Mouse (Mus musculus) thymus, adult 18-20 months (tissue): Measurements from ENCODE around the gene Ccdc62.

Experiments used
- DNase-seq, 2 experiments: peaks; one replicate each; pipeline ENCODE4 v3.0.0; 2022; ENCODE audit warnings: mixed read lengths in 2 of 2

Ccdc62 gene

DNA sequence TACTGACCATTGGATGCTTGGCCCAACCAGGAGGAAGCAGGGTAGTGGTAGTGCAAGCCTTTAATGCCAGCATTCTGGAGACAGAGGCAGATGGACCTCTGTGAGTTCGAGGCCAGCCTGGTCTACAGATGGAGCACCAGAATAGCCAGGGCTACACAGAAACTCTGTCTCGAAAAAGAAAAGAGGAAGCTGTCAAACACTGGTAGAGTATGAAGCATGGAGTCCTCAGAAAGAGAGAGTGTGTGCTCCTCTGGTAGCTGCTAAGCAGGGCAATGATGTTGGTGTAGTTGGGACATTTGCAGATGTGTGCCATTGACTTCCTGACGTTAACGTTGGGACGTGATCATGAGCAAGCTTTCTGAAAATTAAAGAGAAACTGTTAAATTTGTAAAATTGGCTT, 8.0 kb downstream of the Ccdc62 start:
- no peak for DNase-seq

DNA sequence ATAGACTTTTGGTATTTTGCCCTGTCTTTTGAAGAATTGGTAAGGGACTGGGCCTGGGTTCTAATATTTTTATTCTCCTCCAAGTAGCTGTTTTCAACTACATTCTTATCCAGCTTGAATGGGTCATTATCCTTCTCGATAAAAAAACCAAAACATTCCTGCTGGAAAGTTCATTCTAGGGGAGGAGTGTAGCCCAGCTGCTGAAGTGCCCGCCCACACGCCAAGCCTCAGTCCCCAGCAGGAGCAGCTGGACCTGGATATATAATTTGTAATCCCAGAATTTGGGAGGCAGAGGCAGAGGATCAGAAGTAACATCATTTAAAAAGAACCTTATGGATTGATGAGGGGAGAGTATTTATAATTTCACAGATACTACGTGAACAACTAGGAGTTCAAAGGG, 16.1 kb downstream of the Ccdc62 start:
- no peak for DNase-seq

DNA sequence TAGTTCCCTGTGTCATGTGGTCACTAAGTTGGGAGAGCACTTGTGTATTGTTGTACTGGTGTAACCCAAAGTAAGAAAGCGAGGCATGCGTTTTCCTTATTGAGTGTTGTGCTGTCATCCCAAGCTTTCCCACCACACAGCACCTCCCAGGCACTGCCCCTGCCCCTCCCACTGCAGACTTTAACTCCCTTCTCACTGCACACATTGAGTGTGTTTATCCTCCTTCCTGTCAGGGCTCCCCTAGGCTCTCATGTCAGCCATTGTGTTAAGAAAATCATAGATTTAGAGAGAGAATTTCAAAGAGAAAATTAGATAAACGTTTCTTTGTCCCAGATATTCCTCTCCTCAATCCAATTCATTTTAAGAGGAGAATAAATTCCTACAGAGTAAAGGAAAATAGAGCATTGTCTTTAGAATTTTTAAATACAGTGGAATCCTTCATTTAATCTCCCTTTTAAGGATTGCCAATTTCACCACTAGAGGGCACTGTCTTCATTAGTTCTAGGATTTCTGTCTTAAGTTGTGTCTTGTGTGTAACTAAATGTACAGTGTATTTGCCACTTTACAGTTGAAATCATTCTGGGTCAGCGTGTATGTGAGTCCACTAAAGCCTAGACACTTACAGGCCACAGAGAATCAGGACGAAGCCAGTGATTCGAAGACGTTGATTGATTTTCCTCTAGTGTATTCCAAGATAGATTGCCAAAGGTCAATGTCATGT, 16.7 kb downstream of the Ccdc62 start:
- no peak for DNase-seq

DNA sequence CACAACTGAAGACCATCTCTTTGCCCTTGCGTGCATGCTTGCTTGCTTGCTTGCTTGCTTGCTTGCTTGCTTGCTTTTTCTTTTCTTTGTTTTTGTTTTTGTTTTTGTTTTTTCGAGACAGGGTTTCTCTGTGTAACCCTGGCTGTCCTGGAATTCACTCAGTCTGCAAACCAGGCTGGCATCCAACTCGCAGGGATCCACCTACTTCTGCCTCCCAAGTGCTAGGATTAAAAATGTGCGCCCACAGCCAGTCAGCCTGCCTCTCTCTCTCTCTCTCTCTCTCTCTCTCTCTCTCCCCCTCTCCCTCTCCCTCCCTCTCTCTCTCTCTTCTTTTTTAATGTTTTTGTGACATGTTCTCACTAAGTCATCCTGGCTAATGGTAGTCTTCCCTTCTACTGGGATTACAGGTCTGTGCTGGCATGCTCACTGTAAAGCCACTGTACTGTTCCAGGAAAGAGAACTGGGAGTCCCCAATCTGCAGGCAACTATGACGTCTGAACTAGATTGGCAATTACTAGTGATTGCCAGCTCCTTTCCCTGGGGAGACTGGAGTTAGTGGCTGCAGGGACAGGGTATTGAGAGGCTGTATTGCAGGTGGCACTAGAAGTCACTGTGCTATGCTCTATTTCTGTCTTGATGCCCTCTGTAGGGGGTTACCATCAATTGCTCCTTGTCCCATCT, 22.0 kb downstream of the Ccdc62 start:
- DNase-seq: no peak

DNA sequence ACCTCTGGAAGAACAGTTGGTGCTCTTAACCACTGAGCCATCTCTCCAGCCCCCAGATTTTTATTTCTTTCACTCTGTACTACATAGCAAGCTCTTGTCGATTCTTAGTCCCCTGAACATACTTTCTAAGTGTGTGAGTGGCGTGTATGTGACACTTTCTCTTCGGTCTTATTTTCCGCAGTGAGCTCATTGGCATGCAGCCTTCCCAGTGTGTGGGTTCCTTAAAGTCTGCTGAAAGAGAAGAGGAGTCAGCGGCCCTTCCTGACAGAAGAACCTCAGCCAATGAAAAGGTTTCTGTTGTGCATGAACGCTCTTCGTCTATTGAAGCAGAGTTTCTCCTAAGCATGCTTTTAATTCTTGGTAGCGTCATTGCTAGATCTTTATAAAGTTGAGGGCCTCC, 26.7 kb downstream of the Ccdc62 start:
- DNase-seq: no peak

DNA sequence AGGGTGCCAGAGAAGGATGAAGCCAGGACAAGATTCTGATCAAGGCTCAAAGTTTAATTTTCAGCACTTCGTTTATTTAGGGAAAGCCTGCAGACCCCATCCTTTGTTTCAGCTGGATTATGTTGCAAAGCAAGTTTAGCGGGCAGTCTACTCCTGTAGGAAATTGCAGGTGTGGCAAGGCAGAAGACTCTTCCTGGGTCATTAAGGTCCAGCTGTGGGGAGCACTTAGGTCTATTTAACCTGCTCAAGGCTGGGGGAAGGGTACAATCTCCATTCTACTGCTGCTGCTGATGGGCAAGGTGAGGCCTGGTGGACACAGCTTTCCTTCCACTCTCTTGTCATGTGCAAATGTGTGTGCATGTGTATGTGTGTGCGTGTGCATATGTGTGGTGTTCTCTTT, 28.5 kb downstream of the Ccdc62 start:
- DNase-seq: no peak

DNA sequence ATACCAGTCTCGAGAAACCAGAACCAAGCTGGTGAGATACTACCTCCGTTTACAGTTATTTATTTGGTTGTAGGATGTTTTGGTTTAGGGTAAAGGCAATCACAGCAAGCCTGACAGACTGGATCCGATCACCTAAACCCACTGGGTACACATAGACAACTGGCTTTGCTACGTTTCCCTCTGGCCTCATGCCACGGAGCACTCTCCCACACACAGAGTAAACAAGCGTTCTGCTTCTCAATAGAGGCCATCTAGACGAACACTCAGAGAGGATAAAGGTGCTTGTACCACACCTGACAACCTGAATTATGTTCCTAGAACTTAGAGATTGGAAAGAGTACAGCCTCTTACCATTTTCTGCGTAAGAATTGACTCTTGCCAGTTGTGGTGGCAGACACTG, 29.6 kb downstream of the Ccdc62 start:
- DNase-seq: no peak

DNA sequence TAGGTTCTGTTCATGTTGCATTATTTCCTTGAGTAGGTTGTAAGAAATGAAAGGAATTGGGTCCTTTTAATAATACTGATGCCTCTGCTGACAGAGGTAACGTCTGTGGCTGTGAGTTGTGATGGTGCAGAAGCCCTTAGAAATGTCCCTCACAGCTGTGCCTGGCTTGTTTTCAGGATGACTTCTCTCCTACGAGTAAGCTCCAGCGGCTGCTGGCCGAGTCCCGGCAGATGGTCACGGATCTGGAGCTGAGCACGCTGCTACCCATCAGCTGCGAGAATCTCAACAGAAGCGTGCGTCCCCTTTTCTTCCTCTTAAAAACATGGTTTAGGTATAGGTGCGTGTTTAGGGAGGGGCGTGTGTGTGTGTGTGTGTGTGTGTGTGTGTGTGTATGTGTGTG, 30.6 kb downstream of the Ccdc62 start:
- DNase-seq: no peak

DNA sequence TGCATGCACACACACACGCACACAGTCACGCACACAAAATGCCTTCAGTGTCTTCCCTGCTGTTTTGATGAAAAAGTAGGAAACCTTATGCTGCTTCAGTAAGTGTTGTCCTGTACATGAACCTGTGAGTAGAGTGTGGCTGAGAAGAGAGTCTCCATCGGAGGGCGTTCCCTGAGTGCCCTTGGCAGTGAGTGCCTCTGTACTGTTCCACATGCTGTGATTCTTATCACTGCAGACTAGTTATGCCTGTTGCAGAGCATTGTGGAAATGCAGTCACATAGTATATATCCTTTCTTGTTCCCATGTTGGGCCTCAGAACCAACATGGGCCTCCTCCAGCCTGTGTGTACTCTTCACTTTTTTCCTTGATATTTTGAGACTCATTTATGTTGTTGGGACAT, 33.7 kb downstream of the Ccdc62 start:
- no peak for DNase-seq

DNA sequence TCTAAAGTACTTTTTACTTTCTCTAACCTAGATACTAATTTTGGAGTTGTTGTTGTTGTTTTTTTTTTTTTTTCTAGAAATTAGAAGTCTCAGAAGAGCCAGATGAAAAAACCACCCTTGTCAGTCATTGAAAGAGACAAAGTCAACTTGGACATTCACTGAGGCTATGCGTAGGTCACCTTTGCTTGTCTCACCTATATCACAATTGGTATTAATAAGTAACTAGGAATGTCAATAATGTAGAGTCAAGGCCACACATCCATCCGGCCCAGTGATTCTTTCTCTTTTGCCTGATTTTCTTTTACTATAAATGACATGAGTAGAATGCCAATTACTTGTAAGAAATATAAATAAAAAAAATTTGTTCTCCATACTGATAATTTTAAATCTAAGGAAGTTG, 36.3 kb downstream of the Ccdc62 start:
- no peak for DNase-seq

DNA sequence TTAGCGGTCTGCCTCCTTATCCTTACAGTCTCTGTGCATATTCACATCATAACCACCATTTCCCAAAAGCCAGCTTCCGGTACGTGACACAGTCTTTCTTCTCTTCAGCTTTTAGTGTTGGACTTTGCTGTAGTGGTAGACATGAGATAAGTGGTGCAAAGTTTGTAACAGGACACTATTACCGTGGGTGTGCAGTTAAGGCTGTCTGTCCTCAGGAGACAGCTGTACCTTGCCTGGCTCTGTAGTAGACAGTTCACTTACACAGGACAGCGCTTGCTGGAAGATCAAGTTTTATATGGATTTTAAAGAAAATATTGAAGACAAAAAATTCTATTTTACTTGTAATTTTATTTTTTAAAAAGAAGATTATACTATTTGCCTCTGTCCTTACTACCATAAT, 38.0 kb downstream of the Ccdc62 start:
- no peak for DNase-seq

DNA sequence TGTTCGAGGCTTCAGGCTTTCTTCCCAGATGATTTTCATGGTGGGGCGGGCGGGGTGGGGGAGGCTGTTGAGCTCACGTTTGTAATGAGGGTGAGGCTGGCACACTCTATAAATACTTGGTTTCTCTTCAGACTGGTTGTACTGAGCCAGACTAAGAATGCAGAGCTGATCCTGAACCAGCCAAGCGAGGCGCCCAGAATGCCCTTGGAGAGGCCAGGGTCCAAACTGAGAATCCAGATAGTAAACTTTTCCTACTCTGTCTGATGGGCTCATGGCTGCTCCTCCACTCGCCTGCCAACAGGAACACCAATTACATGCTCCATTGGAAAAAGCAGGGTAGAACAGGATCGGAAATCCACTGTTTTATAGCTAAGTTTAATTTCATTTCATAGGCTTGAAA, 38.7 kb downstream of the Ccdc62 start:
- DNase-seq: no peak

DNA sequence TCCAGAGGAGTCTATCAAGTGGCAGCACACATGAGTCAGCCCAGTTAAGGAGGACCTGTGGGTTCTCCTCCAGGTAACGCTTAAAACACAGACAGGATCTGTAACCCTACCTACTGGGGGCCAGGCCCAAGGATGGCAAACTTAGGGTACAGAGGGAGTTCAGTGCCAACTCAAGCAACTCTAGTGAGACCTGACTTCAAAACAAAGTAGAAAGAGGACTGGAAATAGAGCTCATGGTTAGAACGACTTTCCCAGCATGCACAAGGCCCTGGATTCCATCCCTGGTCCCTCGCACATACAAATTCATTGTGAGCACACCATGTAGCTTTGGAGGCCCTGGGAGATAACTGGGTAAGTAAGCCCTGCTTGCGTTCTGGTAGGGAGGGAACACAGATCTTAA, 40.1 kb downstream of the Ccdc62 start:
- no peak for DNase-seq

DNA sequence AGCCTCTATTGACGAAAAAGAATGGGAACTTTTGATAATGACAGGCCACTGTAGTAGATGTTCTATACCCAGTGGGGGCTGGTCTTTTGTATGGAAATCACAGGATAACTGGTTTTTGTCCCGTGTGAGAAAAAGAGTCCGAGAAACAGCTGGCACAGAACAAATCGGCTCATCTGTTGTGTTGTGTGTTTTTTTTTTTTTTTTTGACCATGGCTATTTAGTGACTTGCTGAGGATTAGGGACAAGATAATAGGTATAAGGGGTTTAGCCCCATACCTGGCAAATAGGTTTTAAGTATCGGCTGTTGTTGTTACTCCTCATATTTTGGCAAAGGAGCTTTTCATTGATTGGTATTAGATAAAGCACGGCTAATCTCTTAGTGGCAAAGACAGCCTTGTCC, 42.0 kb downstream of the Ccdc62 start:
- no peak for DNase-seq

DNA sequence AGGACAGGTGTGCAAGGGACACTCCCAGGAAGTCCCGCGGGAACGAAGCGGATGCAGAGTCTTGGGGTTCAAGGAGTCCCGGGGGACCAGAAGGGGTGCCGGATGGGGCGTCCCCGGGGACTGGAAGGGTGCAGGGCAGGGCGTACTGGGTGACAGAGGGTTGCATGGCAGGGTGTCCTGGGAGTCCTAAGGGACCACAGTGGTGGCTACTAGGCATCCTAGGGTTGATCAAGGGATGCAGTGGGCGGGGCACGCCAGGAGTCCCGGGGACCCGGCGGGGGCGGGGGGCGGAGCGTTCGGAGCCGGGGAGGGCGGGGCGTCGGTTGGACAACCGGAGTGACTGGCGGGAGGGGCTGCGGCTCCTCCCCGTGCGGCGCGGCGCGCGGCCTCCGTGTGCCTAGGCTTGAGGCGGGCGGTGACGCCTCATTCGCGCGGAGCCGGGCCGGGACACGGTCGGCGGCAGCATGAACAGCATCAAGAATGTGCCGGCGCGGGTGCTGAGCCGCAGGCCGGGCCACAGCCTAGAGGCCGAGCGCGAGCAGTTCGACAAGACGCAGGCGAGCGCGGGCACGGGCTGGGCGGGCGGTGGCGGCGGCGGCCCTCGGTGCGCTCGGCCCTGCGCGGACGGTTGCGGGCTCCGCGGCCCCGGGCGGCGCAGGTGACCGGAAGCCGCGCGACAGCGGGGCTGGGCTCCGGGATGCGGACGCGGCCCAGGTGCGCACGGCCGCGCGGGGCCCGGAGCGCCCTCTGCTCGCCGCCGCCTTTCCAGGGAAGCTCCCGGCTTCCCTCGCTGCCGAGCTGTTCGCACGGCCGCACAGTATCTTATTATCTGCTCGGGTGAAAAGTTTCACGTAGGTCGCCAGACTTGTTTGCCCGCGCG, 43.1 kb downstream of the Ccdc62 start, which contains the start of gene Hip1r:
Gene Hip1r, plus strand, starts transcription at position 330 of the 880 bp plus-strand sequence.
- peak; percentile 50 to 72 for DNase-seq

DNA sequence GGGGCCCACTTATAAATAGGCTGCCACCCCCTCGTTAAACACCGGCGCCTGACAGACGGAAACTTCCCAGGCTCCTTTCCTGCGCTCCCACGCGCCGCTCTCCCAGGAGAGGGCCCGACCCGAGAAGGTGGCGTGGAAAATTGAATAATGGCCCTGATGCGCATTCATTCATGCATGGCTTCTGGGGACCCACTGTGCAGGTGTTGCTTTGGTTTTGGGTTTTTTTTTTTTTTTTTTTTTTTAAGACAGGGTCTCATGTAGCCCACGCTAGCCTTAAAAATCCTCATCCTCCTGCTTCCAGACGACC, 43.7 kb downstream of the Ccdc62 start:
- DNase-seq: no peak

DNA sequence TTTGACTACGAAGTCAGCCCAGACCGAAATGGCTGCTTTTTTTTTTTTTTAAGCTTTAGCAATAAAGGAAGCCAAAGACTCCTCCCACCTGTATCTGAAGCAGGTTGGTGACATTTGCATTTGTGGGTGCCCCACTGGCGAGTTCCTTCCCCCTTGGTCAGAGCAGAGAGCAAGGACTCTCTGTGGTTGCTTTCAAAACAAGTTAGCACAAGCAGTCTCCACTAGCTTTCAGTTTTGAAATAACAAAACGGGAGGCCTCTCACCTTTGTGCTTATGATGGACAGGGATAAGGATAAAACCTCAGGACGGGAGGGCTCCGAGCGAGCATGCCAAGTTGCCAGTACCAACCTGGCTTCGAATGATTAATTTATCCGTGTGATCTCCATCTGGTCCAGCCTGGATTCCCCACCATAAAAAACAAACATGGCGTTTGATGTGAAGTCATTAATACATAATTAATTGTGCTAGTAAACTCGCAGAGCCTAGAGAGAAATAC, 44.2 kb downstream of the Ccdc62 start:
- peak in 1 of 2 experiments; percentile 39 for DNase-seq

DNA sequence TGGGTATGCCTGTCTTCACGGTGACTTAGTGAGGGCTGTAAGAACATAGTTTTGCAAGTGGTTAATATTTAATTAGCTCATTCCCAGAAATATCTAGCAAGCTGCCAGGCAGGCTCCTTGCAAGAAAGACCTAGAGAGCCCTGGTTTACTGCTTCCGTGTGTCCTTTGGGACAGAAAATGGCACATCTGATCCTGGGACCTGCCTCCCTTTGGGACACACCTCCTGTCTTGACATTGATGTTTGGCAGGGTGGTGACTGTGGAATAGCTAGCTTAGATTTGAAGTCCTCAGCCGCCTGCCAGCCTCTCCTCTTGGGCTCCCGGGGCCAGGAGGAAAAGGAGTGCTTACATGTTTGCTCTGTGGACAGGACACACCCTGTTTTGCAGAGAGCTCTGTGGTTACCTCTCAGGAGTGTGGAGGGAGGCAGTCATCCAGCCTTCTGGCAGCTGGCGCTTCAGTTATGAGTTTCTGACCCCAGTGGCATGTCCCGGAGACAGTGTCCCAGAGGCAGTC, 45.2 kb downstream of the Ccdc62 start:
- DNase-seq: no peak

DNA sequence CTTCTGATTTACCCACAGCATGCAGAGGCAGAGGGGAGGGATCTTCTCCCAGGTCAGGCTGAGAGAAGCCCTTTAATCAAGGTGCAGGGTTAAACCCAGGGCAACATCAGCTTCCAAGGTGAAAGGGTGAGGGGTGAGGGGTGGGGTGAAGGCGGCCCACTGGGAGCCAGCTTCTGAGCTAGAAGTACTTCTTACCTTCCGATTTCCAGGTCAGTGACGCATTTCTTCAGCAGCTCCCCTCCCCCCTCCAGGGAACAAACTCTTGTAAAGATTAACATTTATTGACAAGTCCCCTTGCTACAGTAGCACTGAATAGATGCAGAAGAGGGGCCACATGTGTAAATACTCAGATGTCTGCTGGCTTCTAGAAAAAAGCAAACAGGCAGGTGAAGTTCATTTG, 46.8 kb downstream of the Ccdc62 start:
- no peak for DNase-seq

DNA sequence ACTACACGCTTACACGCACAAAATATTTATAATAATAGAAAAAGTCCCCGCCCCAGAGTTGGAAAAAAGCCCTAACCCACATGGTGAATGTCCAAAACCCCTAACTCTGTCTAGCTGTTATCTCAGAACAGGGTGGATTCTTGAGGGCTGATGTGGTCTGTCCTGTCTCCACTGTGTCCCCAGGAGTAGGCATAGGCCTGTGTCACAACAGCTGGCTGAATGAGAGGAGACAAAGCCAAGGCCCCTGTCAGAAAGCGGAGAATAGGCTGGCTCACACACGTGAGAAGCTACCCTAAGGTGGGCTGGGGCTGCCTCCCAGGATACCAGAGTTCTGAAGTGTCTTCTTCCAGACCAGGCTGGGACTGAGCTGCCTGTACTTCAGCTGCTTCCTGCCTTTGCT, 47.7 kb downstream of the Ccdc62 start:
- DNase-seq: no peak

DNA sequence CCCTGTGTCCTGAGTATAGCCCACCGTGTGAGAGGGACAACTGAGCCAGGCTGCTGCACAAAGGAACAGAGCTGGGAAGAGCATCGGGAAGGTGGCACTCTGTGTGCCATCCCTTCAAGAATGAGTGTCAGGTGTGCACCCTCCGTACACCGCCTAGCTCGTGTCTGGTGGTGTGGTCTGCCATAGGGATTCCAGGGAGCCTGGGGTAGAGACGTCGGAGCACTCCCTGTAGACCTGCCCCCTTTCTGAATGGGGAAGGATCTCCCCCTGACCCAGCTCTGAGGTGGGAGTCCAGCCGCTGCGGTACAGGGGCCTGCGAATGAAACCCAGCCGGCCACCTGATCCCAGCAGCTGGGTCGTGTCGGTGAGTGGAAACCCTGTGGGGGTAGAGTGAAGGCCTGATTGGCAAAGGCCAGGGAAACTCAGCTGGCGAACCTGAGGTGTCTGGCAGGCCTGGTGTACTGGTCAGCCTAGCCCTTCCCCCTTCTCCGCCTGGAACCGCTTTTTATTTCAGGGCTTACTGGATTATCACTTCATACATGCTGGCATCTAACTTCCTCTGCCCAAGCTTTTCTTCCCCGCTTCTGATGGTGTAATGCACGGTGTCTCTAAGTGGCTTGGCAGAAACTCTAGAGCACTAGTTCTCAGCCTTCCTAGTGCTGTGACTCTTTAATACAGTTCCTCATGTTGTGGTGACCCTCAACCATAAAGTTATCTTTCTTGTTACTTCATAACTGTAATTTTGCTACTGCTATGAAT, 48.9 kb downstream of the Ccdc62 start:
- no peak for DNase-seq

DNA sequence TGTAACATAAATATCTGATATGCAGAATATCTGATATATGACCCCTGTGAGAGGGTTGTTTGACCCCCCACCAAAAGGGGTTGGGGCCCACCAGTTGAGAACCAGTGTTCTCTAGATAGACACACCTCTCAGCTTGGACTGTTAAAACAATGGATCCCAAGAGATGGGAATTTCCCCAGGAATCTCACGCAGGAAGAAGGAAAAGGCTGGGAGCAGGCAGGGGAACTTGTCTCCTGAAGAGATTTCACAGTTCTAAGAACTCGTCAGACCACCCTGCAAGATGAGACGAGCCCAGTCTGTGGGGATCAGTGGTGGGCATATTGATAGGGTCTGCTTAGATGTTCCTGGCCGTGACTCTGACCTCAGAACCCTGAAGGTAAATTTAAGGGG, 49.5 kb downstream of the Ccdc62 start:
- no peak for DNase-seq
